Mouse (Mus musculus): ENCODE results near the gene Rab5c. TPM values are rescaled to one million over a fixed set of nuclear protein-coding genes. Genes with fewer than 3 reads are reported as not detected.

Gene Rab5c
- total and polyA plus RNA-seq, 3 experiments: 121 to 156 (median 150) TPM

DNA sequence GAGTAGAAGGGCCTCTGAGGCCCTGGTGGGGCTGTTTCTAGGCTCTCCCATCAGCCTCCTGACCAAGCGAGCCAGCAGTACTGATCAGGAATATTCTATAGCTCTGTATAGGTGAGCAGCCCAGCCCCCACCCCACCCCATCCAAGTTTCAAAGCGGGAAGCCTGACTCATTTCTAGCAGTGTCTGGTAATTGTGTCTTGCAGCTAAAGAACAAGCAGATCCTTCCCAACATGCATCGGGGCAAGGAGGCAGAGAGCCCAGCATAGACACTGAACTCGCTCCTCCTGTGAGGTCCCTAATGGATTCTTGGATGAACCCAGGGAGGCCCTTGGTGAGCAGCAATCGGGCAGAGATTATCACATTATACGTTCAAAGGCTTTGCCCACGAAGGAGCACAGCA lies 60.2 kb downstream of the Rab5c start:
- Histone ChIP-seq H3K9me3 (replicated peaks; ENCODE audit: low read length) (no peaks in the 10 kb centered on the region), H3K4me1 (ENCODE audit: control insufficient read depth in 1 of 2, insufficient read depth in 2 of 2) (peaks cover 12 to 48% of the 10 kb centered on the region in 2 experiments), H3K27me3 (replicated peaks) (peaks cover 16% of the 10 kb centered on the region), H3K36me3 (replicated peaks in 1 of 2; ENCODE audit: control insufficient read depth in 1 of 2, insufficient read depth in 1 of 2, low read length in 1 of 2) (no peaks in the 10 kb centered on the region), H3K27ac (ENCODE audit: insufficient read depth, low read depth) (no peak overlapping the region), H3K4me3 (replicated peaks in 1 of 3; ENCODE audit: low read depth in 2 of 3, low read length in 2 of 3, poor library complexity in 1 of 3) (no peak overlapping the region), H3K9ac (ENCODE audit: insufficient read depth, low read depth) (no peak overlapping the region), H3K79me2 (replicated peaks; ENCODE audit: control insufficient read depth, extremely low read depth, insufficient read depth, poor library complexity, severe bottlenecking) (no peaks in the 10 kb centered on the region), H3K4me2 (ENCODE audit: insufficient read depth, low read depth, poor library complexity, severe bottlenecking) (no peak overlapping the region)
- in situ Hi-C loops (cut with MboI; ENCODE audit: low pct_ligation_motif_present, low pct_unique_long_range_greater_than_20kb, low sequenced_read_pairs): no loop called here
- DNase-seq (ENCODE audit: extremely low read depth): no peak
- 0 out of 2 replicates have a peak, but pooled peaks have one; percentile 9 for TF ChIP-seq CHD2 (IDR thresholded peaks at IDR 0.05; ENCODE audit: low read length)
- no peak for TF ChIP-seq ZKSCAN1 (IDR thresholded peaks at IDR 0.05; ENCODE audit: borderline replicate concordance, low read depth, low read length)
- TF ChIP-seq ZMIZ1 (IDR thresholded peaks at IDR 0.05; ENCODE audit: low read depth, low read length): no peak
- peak; percentile 74 for TF ChIP-seq IRF4 (IDR thresholded peaks at IDR 0.05; ENCODE audit: low read depth, low read length)
- no peak for TF ChIP-seq POLR2A (IDR thresholded peaks at IDR 0.05; ENCODE audit: low read depth, low read length)
- TF ChIP-seq CHD1 (IDR thresholded peaks at IDR 0.05; ENCODE audit: low read depth, low read length): no peak
- TF ChIP-seq ELF1 (IDR thresholded peaks at IDR 0.05; ENCODE audit: low read depth, low read length): no peak
- TF ChIP-seq NELFE (IDR thresholded peaks at IDR 0.05; ENCODE audit: low read depth, low read length): no peak
- no peak for TF ChIP-seq USF2 (conservative IDR thresholded peaks at IDR 0.05; ENCODE audit: low read depth, low read length)
- TF ChIP-seq TBP (conservative IDR thresholded peaks at IDR 0.05; ENCODE audit: low read depth, low read length): no peak
- no peak for TF ChIP-seq ZC3H11A (IDR thresholded peaks at IDR 0.05; ENCODE audit: low read depth, low read length)
- dilution Hi-C loops (cut with MboI; ENCODE audit: extremely low pct_ligation_motif_present, extremely low pct_unique_long_range_greater_than_20kb, low sequenced_read_pairs): no loop called here

DNA sequence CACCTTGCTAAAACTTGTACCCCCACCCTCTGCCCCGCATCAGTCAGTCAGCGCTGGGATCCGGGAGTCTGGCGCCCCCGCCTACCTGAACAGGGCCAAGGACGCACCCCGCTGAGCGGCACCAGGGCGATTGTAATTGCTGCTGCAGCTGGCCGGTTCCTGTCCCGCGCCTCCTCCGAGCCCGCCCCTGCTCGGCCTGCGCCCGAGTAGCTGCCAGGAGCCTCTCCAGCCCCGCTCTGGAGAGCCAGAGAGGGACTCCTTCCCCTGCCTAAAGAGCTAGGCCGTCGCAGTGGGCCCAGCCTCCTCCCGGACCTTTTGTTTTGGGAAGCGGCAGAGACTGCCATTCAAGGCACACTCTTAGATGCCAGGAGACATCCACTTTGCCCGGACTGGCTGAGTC lies 64.8 kb downstream of the Rab5c start:
- H3K9ac ChIP-seq (ENCODE audit: insufficient read depth, low read depth): no peak overlapping the region
- H3K36me3 ChIP-seq (replicated peaks in 1 of 2; ENCODE audit: control insufficient read depth in 1 of 2, insufficient read depth in 1 of 2, low read length in 1 of 2): no peaks in the 10 kb centered on the region
- dilution Hi-C loops (cut with MboI; ENCODE audit: extremely low pct_ligation_motif_present, extremely low pct_unique_long_range_greater_than_20kb, low sequenced_read_pairs) (no loop called here), in situ Hi-C loops (cut with MboI; ENCODE audit: low pct_ligation_motif_present, low pct_unique_long_range_greater_than_20kb, low sequenced_read_pairs) (no loop called here)
- no peak for TF ChIP-seq IRF4 (IDR thresholded peaks at IDR 0.05; ENCODE audit: low read depth, low read length)
- TF ChIP-seq ZMIZ1 (IDR thresholded peaks at IDR 0.05; ENCODE audit: low read depth, low read length): no peak
- TF ChIP-seq HCFC1 (IDR thresholded peaks at IDR 0.05; ENCODE audit: low read depth, low read length): no peak
- TF ChIP-seq RCOR1 (conservative IDR thresholded peaks at IDR 0.05; ENCODE audit: low read depth, low read length): no peak
- no peak for TF ChIP-seq ZKSCAN1 (IDR thresholded peaks at IDR 0.05; ENCODE audit: borderline replicate concordance, low read depth, low read length)
- no peak for TF ChIP-seq GABPA (IDR thresholded peaks at IDR 0.05; ENCODE audit: insufficient replicate concordance, low read depth, low read length)
- no peak for TF ChIP-seq RAD21 (IDR thresholded peaks at IDR 0.05; ENCODE audit: low read depth, low read length)
- TF ChIP-seq NRF1 (IDR thresholded peaks at IDR 0.05; ENCODE audit: low read depth, low read length): no peak
- no peak for TF ChIP-seq ZNF384 (IDR thresholded peaks at IDR 0.05; ENCODE audit: low read depth, low read length)
- no peak for TF ChIP-seq MAX (IDR thresholded peaks at IDR 0.05; ENCODE audit: low read length)
- no peak for TF ChIP-seq PAX5 (IDR thresholded peaks at IDR 0.05; ENCODE audit: low read length)
- TF ChIP-seq MAZ (IDR thresholded peaks at IDR 0.05; ENCODE audit: low read depth, low read length): no peak
- no peak for TF ChIP-seq TCF12 (IDR thresholded peaks at IDR 0.05; ENCODE audit: low read depth, low read length)
- TF ChIP-seq POLR2A (IDR thresholded peaks at IDR 0.05; ENCODE audit: low read depth, low read length): no peak
- H3K27ac ChIP-seq (ENCODE audit: insufficient read depth, low read depth): no peak overlapping the region
- no peak for DNase-seq (ENCODE audit: extremely low read depth)
- H3K9me3 ChIP-seq (replicated peaks; ENCODE audit: low read length): peaks cover 5% of the 10 kb centered on the region
- H3K79me2 ChIP-seq (replicated peaks; ENCODE audit: control insufficient read depth, extremely low read depth, insufficient read depth, poor library complexity, severe bottlenecking): no peaks in the 10 kb centered on the region
- peaks cover 4 to 8% of the 10 kb centered on the region in 2 experiments; a peak in 3 of 4 replicates for H3K4me1 ChIP-seq (ENCODE audit: control insufficient read depth in 1 of 2, insufficient read depth in 2 of 2)
- no peak overlapping the region for H3K4me3 ChIP-seq (replicated peaks in 1 of 3; ENCODE audit: low read depth in 2 of 3, low read length in 2 of 3, poor library complexity in 1 of 3)
- no peak overlapping the region for H3K4me2 ChIP-seq (ENCODE audit: insufficient read depth, low read depth, poor library complexity, severe bottlenecking)
- H3K27me3 ChIP-seq (replicated peaks): peaks cover 21% of the 10 kb centered on the region
